Mouse (Mus musculus) gastrocnemius, postnatal 10 days (tissue): ENCODE measurements around the gene Sec14l5. TPM values are rescaled to one million over a fixed set of nuclear protein-coding genes. Genes with fewer than 3 reads are reported as not detected.

Experiments used
- DNase-seq: peaks from one replicate; pipeline ENCODE4 v3.0.0; 2021; ENCODE audit warnings: mixed read lengths
- long read RNA-seq, 2 experiments: library from polyadenylated mRNA; stranded (forward); transcript quantifications; one replicate each; pipeline ENCODE4 v2.0.0; 2021
- total RNA-seq, 2 experiments: library from RNA; stranded (reverse); gene quantifications; 2 replicates each; pipeline ENCODE4 v1.2.3; 2021

Sec14l5 gene
- total RNA-seq: 10 to 100 TPM in 1 of 2 experiments, 1 to 10 TPM in 1; 8.8 to 13.3 TPM
- long read RNA-seq, experiment 1, partial matches to known transcripts: 5 of 22 reads
- long read RNA-seq, experiment 1, other reads (novel, unspliced or antisense): 17 of 22 reads
- long read RNA-seq, experiment 2, full-length matches to known transcripts: 1 of 13 reads
- long read RNA-seq, experiment 2, partial matches to known transcripts: 7 of 13 reads
- long read RNA-seq, experiment 2, other reads (novel, unspliced or antisense): 5 of 13 reads

DNA sequence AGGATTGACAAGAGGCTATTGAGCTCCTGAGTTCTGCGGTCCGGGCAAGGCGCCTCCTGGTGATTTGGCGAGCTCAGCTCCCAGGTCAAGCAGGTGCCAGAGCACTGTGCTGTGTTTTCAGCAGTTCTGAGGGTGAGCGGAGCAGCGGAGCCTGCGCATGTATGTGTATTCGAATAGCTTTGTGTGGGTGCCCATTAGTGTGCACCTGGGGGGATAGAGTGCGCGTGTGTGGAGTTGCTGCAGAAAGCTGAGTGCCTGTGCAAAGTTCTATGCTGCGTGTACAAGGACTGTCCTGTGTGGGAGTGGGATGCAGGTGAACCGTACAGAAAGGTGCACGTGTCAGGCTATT, at the start of gene Sec14l5:
Gene Sec14l5, plus strand, starts transcription at position 73 of the 349 bp plus-strand sequence.
- DNase-seq: no peak

DNA sequence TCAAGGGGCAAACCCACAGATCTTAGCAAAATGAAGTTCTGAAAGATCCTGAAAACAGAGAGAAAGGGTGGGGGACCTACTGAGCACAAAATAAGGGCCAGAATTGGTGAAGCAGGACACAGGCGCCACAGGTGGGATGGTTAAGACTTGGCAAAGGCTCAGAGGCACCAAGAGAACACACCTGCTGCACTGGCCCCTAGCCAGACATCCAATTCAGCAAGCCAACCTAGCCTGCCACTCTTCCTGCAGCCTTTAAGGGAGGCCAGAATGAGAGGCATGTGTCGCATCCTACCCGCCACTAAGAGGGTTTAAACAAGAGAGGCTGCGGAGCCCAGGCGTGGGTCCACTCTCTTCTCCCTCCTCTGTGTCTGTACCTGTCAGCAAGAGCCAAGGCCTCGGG, 45.9 kb upstream of the Sec14l5 start:
- DNase-seq: no peak

DNA sequence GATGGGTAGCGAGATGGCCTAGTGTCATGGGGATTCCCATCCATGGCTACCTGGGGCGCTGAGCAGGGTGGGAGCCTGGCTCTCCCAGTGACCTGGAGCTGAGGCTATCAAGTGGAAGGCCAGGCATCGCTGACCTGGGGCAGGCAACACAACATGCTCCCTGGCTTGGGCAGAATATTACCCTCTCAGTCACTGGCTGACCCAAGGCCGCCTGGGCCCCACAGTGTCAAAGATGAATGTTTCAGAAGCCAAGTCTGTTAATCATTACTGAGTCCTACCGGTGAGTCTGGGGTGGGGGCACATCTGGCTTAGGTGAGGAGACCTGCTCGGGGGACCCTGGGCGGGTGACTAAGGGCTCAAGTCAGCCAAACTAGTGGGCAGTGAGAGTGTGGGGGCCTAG, 37.0 kb upstream of the Sec14l5 start:
- DNase-seq: no peak

DNA sequence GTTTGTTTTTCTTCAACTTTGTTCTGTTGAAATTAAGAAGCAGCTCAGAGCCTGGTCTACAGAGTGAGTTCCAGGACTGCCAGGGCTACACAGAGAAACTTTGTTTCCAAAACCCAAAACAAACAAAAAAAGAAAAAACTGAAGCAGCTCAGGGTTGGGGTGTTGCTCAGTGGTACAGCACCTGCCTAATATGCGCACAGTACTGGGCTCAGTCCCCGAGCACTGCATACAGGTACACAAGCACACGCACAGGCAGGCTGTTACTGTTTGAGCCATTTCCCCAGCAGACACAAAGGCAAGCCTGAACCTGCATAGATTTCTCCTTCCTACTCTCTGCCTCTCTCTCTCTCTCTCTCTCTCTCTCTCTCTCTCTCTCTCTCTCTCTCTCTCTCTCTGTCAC, 35.9 kb upstream of the Sec14l5 start:
- no peak for DNase-seq

DNA sequence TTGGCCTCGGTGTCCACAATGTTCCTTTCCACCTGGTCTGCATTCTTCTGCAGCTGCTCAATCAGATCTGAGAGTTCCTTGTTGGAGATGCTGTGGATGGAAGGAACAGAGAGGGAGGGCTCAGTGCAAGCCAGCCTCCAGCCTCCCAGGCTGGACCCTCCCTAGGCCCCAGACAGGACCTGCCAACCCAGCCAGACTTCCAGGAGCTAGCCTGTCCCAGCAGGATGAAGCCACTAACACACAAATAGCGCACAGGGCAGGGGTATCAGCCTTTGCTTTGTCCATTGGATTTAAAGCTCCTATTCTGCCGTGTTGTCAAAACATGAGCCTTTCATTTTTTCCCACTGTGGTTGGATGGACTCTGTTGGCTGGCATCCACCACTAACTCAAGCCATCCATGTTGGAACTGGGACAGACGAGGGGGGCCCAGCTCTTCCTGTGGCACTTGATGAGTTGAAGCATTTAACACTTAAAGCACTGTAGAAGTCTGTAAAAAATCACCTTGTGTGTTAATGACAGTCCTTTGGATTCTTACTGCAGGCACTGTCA, 33.8 kb upstream of the Sec14l5 start:
- no peak for DNase-seq

DNA sequence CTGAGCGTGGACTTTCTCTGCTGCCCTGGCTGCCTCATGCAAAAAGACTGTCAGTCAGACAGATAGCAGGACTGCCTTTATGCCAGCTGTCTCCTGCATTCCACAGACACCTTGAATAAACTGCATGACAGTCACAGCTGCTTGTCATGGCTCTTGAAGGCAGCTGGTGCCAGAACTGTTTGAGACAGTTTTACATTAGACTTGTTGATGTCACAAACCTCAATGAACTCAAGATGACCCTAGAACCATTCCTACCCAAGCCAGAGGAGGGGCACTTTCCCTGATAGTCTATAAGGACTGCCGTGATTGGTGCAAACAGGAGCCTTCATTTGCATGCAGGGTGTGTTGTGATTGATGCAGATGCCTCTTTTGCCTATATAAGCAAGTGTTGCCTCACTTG, 33.3 kb upstream of the Sec14l5 start:
- no peak for DNase-seq

DNA sequence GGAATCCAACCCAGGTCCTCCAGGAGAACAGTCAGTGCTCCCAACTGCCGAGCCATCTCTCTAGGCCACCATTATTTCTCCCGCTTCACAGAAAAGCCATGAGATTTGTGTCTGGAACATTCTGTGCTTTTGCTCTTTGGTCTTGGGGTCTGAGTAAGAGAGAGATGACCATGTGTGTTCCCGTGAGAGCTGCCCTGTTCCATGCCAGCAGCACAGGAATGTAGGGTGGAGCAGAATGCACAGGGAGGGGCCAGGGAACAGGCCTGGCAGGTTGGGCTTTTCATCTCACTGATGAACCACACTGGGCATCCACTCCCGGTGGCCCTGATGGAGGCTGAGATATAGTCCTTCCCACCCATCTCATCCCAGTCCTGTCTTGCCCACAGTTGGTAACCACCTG, 27.5 kb upstream of the Sec14l5 start:
- DNase-seq: no peak

DNA sequence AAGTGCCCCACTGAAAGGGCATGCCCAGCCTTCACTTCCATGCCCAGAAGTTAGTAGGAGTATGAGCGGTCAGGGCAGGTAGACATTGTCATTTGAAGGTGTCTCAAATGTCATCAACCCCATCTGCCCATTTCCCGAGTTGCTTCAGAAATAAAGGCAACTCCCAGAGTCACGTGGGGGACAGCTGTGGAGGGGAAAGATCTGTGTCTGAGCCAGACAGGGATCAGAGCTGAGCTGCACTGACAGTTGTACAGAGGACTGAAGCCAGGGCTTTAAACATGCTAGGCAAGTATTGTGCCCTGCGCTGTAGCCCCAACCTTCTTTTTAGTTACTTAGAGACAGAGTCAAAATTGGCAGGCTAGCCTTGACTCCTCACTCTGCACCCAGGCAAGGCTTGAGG, 27.1 kb upstream of the Sec14l5 start:
- no peak for DNase-seq

DNA sequence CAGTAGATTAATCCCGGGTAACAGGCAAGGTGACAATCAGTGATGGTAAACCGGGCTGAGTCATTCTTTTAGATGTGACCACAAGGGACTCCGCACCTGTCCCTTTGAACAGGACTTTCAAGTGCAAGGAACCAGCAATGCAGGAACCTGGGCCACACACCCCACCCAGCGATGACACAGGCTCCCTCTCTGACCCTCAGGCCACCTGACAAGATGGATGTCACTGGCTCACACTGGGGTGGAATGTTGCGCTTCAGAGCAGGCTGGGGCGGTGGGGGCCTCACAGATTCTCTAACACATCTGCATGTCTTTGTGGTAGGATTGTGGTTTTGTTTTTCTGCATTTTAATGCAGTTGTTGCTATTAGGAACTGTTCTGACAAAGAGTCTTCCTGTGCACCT, 23.4 kb upstream of the Sec14l5 start:
- DNase-seq: no peak

DNA sequence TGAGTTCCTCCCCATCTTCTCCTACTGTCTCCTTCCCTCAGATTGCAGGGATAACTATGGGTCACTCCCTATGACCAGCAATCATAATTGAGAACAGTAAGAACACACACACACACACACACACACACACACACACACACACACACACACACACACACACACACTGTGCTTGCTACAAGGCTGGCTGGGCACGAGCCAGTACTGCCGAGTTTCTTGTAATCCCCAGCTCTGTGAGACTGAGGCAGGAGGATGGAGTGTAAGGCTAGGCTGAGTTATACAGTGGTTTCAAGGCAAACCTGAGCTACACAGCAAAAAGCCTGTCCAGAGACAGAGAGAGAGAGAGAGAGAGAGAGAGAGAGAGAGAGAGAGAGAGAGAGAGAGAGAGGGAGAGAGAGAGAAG, 16.7 kb upstream of the Sec14l5 start:
- no peak for DNase-seq

DNA sequence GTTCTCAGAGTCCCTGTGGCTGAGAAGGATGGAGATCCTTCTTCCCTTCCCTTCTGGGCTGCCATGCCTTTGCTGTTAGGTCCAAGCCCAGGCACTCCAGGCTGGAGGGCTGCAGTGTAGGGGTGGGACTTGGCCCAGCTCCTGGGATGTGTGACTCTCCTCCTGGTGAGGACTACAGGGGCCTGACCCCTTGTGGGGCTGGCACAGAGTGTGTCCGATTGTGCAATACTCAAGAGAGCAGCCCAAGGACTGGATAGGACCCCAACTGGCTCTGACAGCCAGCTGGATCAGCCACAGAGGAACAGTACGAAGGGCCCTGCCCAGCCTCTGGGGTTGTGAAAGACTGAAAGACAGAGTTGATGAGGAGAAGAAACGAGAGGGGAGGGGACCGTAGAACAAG, 16.1 kb upstream of the Sec14l5 start:
- peak; percentile 43 for DNase-seq

DNA sequence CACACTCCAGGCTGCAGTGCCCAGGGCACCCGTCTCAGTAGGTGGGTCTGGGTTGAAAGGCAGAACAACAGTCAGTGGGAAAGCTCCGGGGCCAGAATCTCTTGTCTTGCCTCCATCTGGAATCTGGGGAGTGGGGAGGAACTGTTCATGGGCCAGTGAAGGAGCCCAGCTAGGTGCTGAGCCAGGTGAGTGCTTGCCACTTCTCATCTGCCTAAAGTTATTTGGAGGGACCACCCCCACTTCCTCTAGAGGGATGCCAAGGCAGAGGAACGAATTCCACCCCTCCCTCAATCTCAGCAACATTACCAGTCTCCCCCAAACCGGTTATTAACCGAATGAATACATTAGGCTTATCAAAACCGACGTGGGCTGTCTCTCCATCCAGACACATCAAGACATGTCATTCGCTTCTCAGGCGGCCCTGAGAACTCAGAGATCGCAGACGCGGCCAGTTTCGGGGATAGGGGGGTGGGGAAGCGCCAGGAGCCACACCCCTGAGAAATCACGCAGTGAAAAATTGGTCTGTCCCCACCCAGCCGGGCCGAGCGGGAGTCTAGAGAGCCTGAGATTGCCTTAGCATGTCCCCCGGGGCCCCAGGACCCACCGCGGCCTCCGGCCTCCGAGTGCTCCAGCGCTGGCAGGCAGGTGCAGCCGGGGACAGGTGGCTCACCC, 15.5 kb upstream of the Sec14l5 start:
- no peak for DNase-seq

DNA sequence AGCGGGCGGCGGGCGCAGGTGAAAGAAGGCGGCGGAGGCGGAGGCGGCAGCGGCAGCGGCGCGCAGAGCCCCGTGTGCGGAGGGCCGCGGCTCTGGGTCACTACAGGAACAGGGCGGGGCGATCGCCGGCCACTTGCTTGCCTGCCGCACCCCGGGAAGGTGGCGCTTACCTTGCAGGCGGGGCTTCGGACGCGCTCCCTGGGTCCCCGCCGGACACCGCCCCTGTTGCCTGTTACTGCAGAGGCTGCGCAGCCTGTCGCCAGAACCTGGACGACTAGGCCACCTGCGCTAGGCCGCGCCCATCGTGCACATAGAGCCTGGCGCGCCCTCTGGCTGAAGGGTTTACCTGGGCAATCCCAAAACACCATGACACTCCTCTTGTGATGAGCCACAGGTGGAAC, 14.5 kb upstream of the Sec14l5 start, which contains the start of gene Ppl:
Gene Ppl, minus strand, starts transcription at position 21 of the 401 bp plus-strand sequence.
- no peak for DNase-seq

DNA sequence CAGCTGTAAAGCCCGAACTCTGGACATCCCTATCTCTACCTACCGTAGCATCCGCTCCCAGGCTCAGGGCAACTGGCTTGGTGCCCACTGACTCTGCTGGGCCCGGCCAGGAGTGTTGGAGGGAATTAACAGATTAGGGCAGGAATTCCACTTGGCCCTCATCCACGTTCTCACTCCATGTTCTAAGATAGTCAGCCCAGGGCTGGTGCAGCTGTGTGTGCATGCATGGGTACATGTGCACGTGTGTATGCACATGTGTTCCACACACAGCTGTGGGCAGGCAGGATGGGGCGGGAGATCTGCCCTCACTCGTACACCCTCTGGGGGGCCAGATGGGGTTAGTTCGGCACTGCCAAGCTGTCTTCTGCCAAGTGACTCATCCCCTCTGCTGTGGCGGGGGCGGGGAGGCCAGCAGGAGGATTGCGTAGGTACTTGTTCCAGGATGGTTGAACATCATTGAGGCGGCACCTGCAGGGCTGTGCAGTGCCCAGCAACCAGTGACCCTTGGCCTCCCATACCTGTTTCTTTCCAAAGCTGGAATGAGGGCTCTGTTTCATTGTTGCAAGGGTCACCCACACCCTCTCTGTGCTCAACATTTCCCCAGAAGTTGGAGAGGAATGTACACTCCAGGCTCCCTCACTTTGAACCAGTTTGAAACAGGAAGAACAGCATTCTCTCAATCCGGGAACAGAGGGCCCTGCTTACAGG, 12.1 kb upstream of the Sec14l5 start:
- peak; percentile 57 for DNase-seq

DNA sequence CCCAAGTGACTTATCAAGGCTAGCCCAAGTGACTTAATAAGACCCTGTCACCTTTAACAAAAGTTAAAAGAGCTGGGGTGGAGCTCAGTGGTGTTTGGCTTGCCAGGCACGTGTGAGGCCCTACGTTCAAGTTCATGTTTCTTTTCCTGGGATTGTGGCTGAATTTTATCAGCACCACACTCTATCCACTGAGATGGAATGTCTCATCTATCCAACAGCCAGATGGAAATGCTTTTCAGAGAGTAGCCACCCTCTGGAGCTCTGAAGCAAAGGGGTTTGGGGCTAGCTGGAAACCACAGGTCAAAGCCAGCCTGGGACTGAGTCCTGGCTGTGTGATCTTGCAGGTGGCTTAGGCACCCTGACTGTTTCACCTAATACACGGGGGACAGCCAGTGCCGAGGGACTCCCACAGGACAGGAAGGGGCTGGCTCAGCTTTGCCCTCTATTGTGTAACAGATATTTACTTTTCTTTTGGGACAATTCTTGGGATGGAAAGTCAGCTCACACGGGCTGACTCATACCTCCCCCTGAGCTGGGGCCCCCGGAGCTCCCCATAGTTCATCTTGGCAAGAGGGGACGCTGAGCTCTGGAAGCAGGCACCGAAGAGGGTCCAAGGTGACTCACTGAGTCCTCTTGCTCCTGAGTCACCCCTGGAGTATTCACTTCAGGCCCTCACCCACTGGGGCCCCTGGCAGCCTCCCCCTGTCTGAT, 11.2 kb upstream of the Sec14l5 start:
- no peak for DNase-seq

DNA sequence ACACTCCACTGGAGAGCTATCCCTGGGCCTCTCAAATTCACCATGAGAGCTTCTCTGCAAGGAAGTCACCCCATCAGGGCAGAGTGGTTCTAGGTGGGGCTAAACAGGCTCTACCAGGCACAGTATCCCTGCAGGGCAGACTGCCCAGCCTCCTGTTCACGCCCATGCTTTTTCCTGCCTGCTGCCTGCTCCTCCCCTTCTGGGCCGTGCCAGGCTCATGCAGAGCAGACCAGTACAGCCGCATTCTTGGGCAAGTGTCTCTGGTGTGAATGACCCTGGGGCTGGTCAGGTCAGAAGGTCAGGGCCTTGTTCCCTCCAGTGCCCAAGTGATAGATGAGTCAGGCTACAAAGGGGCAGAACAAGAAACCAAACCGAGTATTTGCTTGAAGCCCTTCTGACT, 10.4 kb upstream of the Sec14l5 start:
- DNase-seq: peak; percentile 37

DNA sequence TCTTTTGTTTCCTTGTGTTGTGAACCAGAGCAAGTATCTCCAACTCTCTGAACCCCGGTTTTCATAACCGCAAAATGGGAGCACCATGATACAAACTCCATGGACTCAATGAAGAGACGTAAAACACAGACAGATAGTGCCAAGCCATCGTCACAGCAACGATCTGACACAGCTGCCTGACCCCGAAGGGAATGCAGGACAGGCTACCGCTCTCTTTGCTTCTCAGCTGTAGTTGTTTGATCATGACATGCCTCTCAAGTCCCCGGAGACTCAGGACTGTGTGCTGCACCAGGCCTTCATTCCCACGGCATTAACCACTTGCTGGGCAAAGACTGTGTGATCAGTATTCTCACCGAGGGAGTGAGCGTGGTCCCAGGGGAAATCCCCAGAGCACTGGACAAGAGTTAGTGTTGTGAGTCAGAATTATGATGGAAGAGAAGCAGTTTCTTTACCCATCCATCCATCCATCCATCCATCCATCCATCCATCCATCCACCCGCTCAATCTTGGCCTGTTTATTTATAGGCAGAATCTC, 9.8 kb upstream of the Sec14l5 start:
- DNase-seq: no peak

DNA sequence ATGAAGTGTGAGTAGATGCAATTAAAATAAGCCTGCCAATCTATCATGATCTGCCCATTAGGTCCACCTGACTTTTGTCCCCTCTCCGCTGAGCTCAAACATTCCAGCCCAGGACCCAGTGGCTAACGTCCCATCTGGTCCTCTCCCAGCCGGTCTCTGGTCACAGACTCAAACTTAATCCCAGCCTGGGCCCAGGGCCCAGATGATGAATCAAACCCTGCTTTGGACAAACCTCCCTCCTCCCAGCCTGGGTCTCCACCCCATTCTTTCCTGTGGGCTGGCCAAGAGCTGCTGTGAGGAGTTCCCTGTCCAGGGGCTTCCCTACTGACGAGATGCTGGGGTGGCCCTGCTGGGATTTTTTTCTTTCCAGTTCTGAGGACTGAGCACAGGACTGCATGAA, 7.2 kb upstream of the Sec14l5 start:
- peak; percentile 67 for DNase-seq

DNA sequence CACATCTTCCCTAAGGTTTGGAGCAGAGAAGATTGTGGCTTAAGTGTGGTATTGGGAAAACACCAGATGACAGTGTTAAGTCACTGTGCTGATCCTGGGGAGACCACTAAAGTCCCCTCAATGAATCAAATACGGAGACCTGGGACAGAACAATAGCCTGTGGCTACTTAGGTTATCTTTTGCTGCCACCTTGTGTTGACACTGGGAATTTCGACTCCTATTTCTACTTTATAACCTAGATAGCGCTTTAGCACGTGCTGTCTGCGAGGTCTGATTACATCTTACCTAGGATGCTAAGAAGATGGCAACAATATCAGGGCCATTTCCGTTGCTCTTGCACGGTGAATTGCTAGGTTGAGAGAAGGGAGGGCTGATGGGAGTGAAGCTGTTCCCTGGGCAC, 1.3 kb upstream of the Sec14l5 start:
- DNase-seq: peak; percentile 71

DNA sequence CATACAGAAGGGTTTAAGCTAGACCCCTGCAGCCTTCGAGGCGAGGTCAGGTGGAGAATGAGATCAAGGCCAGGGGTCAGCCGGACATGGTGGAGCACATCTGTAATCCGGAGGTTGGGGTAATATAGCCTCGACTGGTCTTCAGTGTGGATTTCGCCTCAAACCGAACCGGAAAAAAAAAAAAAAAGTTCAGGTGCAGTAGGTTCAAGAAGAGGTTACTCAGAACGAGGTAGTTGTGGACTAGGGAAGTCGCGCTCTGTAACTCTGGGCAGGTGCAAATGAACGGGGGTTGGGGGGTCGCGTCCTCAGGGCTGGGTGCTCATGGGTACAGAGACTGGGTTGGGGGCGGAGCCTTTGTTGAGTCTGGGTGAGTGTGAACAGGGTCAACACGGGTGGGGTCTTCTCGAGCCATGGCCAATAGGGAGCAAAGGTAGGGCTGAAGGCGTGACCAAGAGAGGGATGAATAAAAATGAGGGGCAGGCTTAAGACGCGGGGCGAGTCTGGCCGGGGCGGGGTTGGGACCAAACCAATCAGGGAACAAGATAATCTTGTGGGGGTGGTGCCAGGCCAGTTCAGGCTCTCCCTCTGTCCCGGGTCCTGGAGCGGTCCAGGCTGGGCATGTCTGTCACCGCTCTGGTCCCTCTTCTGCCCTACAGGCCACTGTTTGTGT, 407 bp upstream of the Sec14l5 start:
- DNase-seq: peak; percentile 67

DNA sequence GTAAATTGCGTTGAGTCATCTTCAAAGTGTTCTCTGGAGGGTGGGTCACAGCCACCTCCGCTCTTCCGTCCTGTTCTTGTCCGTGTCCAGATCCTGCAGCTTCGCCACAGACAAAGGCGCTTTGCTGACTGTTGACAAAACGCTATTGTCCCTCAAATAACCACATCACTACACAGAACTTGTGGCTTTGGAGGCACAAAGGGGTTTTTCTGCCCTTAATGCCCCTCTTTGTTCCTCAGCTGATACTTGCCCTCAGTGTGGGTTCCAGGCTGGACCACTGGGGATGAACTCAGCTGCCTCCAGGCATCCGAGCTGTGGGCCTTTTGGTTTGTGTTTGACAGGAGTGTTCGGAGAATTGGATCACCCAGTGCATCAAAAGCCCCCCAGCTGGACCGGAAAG, 3.6 kb downstream of the Sec14l5 start:
- no peak for DNase-seq
